Comparison of ENCODE assay signal across 13 mouse cellular contexts in genomic region chr9:74186748-74187400, GRCm38 (mm10).
A peak's percentile ranks its signal among the peaks of the same experiment; 100 is the strongest.
DNase-seq lines count a peak whose midpoint lies in the region; ATAC-seq and TF ChIP-seq lines count a peak whose summit lies in the region.
"Had no signal": no experiment of that assay in that cellular context is flagged by ENCODE, and none has a peak within 500 bp of the region (broad histone marks: within the 10 kb centered on the region; RNA-seq: fewer than 3 reads in every experiment).

No protein-coding gene starts in this region.

- no peak overlapping the region for H3K4me3 ChIP-seq in heart, embryonic 14.5 days (ENCODE audit: control insufficient read depth in 1 of 2, insufficient read depth in 1 of 2, low read depth in 1 of 2, low read length in 2 of 2)
- no peak overlapping the region for H3K4me3 ChIP-seq in embryonic facial prominence, embryonic 13.5 days
- H3K4me3 ChIP-seq in hindbrain, postnatal 0 days (ENCODE audit: low read length): peak overlapping the region; percentile 11
- H3K4me3 ChIP-seq in neural tube, embryonic 11.5 days (ENCODE audit: low read depth, low read length): no peak overlapping the region
- no peak overlapping the region for H3K4me3 ChIP-seq in lung, adult 2 months (replicated peaks; ENCODE audit: extremely low read depth, low read depth, low read length)
- H3K4me3 ChIP-seq: liver, embryonic 15.5 days had no signal

- no peak for TF ChIP-seq CTCF in hindbrain, postnatal 0 days (IDR thresholded peaks at IDR 0.05; ENCODE audit: low read depth)
- TF ChIP-seq CTCF in lung, adult 2 months (IDR thresholded peaks at IDR 0.05; ENCODE audit: insufficient read depth, low read length): no peak

- no peaks in the 10 kb centered on the region for H3K36me3 ChIP-seq in heart, embryonic 14.5 days (ENCODE audit: control insufficient read depth, insufficient read depth, low read length)
- no peaks in the 10 kb centered on the region for H3K36me3 ChIP-seq in embryonic facial prominence, embryonic 13.5 days
- H3K36me3 ChIP-seq in hindbrain, postnatal 0 days (ENCODE audit: insufficient read depth, low read length): no peaks in the 10 kb centered on the region
- H3K36me3 ChIP-seq in neural tube, embryonic 11.5 days (ENCODE audit: control insufficient read depth, insufficient read depth, low read length): no peaks in the 10 kb centered on the region
- H3K36me3 ChIP-seq: liver, embryonic 15.5 days had no signal

- no peak for TF ChIP-seq POLR2A in lung, adult 2 months (IDR thresholded peaks at IDR 0.05; ENCODE audit: borderline replicate concordance, extremely low read depth, low read depth, low read length)

- H3K4me1 ChIP-seq in heart, embryonic 14.5 days (ENCODE audit: control insufficient read depth in 2 of 2, insufficient read depth in 2 of 2, low read length in 2 of 2): no peaks in the 10 kb centered on the region
- H3K4me1 ChIP-seq in embryonic facial prominence, embryonic 13.5 days: peaks cover 10% of the 10 kb centered on the region; the same call in 1 of the 2 replicates
- 0 out of 2 replicates have a peak, but pooled peaks cover 9% of the 10 kb centered on the region for H3K4me1 ChIP-seq in hindbrain, postnatal 0 days (ENCODE audit: insufficient read depth, low read length)
- H3K4me1 ChIP-seq in neural tube, embryonic 11.5 days (ENCODE audit: control insufficient read depth, insufficient read depth, low read length): peaks cover 6% of the 10 kb centered on the region; the same call in 1 of the 2 replicates
- no peaks in the 10 kb centered on the region for H3K4me1 ChIP-seq in lung, adult 2 months (ENCODE audit: control insufficient read depth, insufficient read depth, low read length)
- H3K4me1 ChIP-seq: liver, embryonic 15.5 days had no signal

- no peak for DNase-seq in heart, adult 8-10 months (ENCODE audit: low spot score)
- DNase-seq in hindbrain, postnatal 0 days (ENCODE audit: low spot score): peak; percentile 52
- peak; percentile 74 for DNase-seq in neural tube, embryonic 11.5 days (ENCODE audit: low spot score)
- DNase-seq in lung, adult 2 months: no peak
- DNase-seq in left cerebral cortex, adult 11 months (ENCODE audit: low spot score): no peak
- DNase-seq: B cell, adult 2 months; cerebellum, adult 2 months; gastrocnemius, postnatal 25 days; kidney, postnatal 36 days had no signal

- H3K4me2 ChIP-seq in heart, embryonic 14.5 days (ENCODE audit: low read length): peak overlapping the region; percentile 23
- peak overlapping the region; percentile 44 for H3K4me2 ChIP-seq in embryonic facial prominence, embryonic 13.5 days
- peak overlapping the region; percentile 49 for H3K4me2 ChIP-seq in hindbrain, postnatal 0 days (ENCODE audit: low read depth, low read length)
- H3K4me2 ChIP-seq in neural tube, embryonic 11.5 days (ENCODE audit: low read depth): 0 out of 2 replicates have a peak overlapping the region, but pooled peaks have one; percentile 6
- H3K4me2 ChIP-seq: liver, embryonic 15.5 days had no signal

- H3K27me3 ChIP-seq in heart, embryonic 14.5 days (ENCODE audit: control insufficient read depth, insufficient read depth, low read length): no peaks in the 10 kb centered on the region
- H3K27me3 ChIP-seq in embryonic facial prominence, embryonic 13.5 days: no peaks in the 10 kb centered on the region; the same call in 1 of the 2 replicates
- 0 out of 2 replicates have a peak, but pooled peaks cover 3% of the 10 kb centered on the region for H3K27me3 ChIP-seq in hindbrain, postnatal 0 days (ENCODE audit: insufficient read depth, low read length)
- H3K27me3 ChIP-seq in neural tube, embryonic 11.5 days (ENCODE audit: control insufficient read depth, insufficient read depth, low read length): peaks cover 57% of the 10 kb centered on the region
- H3K27me3 ChIP-seq: liver, embryonic 15.5 days had no signal

- H3K9me3 ChIP-seq in heart, embryonic 14.5 days (ENCODE audit: control insufficient read depth, low read length): no peaks in the 10 kb centered on the region
- no peaks in the 10 kb centered on the region for H3K9me3 ChIP-seq in embryonic facial prominence, embryonic 13.5 days
- no peaks in the 10 kb centered on the region for H3K9me3 ChIP-seq in hindbrain, postnatal 0 days (ENCODE audit: low read length)
- H3K9me3 ChIP-seq in neural tube, embryonic 11.5 days (ENCODE audit: control insufficient read depth, low read length): no peaks in the 10 kb centered on the region
- H3K9me3 ChIP-seq: liver, embryonic 15.5 days had no signal

- ATAC-seq in heart, embryonic 14.5 days (ENCODE audit: insufficient number of reproducible peaks, insufficient read depth, low FRiP score, low read depth): no peak
- no peak for ATAC-seq in embryonic facial prominence, embryonic 13.5 days (ENCODE audit: insufficient number of reproducible peaks, insufficient read depth, low FRiP score, low TSS enrichment, low read depth)
- ATAC-seq in hindbrain, postnatal 0 days: 0 out of 2 replicates have a peak, but pooled peaks have one; percentile 27
- peak; percentile 95 for ATAC-seq in neural tube, embryonic 11.5 days (ENCODE audit: insufficient read depth, low FRiP score, low TSS enrichment)
- no peak for ATAC-seq in cerebellum, adult (ENCODE audit: insufficient number of reproducible peaks, low FRiP score, low TSS enrichment)

- WGBS in heart, embryonic 14.5 days: 54% methylated on average over 16 of the region's 16 CpGs
- 18% methylated on average over 16 of the region's 16 CpGs for whole genome bisulfite sequencing in embryonic facial prominence, embryonic 13.5 days
- 10% methylated on average over 16 of the region's 16 CpGs for WGBS in hindbrain, postnatal 0 days
- 14% methylated on average over 16 of the region's 16 CpGs for WGBS in neural tube, embryonic 11.5 days
- WGBS in lung, adult 2 months: 34% methylated on average over 16 of the region's 16 CpGs

- no peak overlapping the region for H3K27ac ChIP-seq in heart, embryonic 14.5 days (replicated peaks in 1 of 2; ENCODE audit: control insufficient read depth in 1 of 2, insufficient read depth in 1 of 2, low read depth in 2 of 2, low read length in 2 of 2)
- no peak overlapping the region for H3K27ac ChIP-seq in embryonic facial prominence, embryonic 13.5 days
- no peak overlapping the region for H3K27ac ChIP-seq in hindbrain, postnatal 0 days
- no peak overlapping the region for H3K27ac ChIP-seq in neural tube, embryonic 11.5 days (ENCODE audit: low read depth, low read length)
- H3K27ac ChIP-seq: liver, embryonic 15.5 days had no signal

- no peak overlapping the region for H3K9ac ChIP-seq in heart, embryonic 14.5 days (ENCODE audit: low read length)
- no peak overlapping the region for H3K9ac ChIP-seq in embryonic facial prominence, embryonic 13.5 days
- no peak overlapping the region for H3K9ac ChIP-seq in hindbrain, postnatal 0 days (replicated peaks; ENCODE audit: low read length)
- no peak overlapping the region for H3K9ac ChIP-seq in neural tube, embryonic 11.5 days (ENCODE audit: low read length)
- H3K9ac ChIP-seq: liver, embryonic 15.5 days had no signal

Comparison
In these comparisons a context has a peak if more than half of its experiments do, and no peak if none do; other contexts are left out.
1. ATAC-seq: peak in hindbrain, postnatal 0 days (single experiment) and neural tube, embryonic 11.5 days (single experiment); none in heart, embryonic 14.5 days (single experiment), embryonic facial prominence, embryonic 13.5 days (single experiment) and cerebellum, adult (single experiment).
2. DNase-seq: peak in hindbrain, postnatal 0 days (single experiment) and neural tube, embryonic 11.5 days (single experiment); none in heart, adult 8-10 months (single experiment), lung, adult 2 months (single experiment) and left cerebral cortex, adult 11 months (single experiment).
3. Peak in every context shown above with its lines, with median percentiles within 50 percentile points of each other: H3K4me2 ChIP-seq.